Mouse (Mus musculus) left cerebral cortex, adult 8-10 months (tissue): ENCODE measurements around the gene Spesp1. TPM values are rescaled to one million over a fixed set of nuclear protein-coding genes. Genes with fewer than 3 reads are reported as not detected.
A peak's percentile ranks its signal among the peaks of the same experiment; 100 is the strongest.

Experiments
- DNase-seq, 2 experiments: peaks; one replicate each; pipeline ENCODE4 v3.0.0; 2022; ENCODE audit warnings: low spot score in 2 of 2
- total RNA-seq, 4 experiments: library from RNA; stranded (reverse); gene quantifications; 2 replicates each; pipeline ENCODE4 v1.2.4; 2022

Spesp1 gene
- total RNA-seq, result under 1 TPM in 1 of 4 experiments, not detected in 3; 0.18 TPM

DNA sequence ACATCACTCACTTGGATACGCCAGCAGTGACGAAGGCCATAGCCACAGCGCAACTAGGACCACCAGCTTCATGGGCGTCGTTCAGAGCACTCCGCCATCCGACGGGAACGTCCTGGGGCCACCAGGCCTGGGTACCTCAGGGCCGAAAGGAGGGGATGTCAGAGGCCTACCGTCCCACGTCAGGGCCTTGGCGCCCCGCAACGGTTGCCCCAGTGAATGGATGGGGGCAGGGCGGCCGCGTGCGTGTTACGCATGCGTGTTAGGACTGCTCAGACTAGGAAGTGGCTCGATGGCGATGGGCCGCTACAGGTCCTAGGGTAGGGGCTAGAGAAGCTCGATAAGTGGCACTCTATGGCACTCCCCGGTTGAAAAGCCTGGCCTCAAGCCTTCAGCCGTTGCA lies at the start of gene Spesp1:
Gene Spesp1 (minus strand): TSS at position 218 of the 400 bp plus-strand sequence.
- no peak for DNase-seq

DNA sequence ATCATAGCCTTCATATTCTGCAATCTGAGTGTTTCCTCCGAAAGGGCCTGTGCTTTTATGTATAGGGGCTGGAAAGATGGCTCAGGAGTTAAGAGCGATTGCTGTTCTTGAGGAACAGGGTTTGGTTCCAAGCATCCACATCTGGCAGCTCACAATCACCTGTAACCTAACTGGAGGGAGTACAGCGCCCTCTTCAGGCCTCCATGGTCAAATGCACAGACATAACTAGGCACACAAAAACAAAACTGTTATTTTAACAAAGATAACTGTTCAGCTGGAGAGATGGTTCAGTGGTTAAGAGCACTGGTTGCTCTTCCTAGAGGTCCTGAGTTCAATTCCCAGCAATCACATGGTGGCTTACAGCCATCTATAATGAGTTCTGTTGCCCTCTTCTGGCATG lies 44.0 kb upstream of the Spesp1 start:
- DNase-seq, result no peak

DNA sequence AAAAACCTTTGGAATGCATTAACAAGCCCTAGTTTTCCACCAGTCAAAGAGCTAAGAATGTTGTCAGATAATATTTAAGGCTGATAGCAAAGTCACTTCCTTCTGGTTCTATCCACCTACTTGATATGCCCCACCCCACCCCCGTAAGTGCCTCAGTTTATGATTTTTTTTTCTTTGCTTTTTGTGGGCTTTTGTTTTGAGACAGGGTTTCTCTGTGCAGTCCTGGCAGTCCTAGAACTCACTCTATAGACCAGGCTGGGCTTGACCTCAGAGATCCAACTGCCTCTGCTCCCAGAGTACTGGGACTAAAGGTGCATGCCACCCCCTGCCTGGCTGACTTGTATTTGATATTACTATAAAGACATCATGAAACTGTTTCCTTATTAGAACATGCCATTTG lies 41.8 kb upstream of the Spesp1 start:
- no peak for DNase-seq

DNA sequence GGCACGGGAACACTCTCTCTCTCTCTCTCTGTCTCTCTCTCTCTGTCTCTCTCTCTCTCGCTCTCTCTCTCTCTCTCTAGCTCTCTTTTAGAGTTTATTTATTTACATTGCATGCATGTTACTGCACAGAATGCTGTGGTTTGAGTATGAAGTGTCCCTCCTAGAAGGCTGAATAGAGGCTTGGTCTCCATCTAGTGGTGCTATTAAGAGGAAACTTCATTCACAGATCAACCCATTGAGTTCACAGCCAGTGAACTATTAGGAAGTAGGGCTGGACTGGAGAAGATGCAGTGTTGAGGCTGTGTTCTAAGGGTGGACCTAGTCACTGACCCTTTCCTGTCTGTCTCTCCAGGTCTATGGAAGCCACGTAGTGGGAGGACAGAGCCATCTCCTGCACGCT lies 36.7 kb upstream of the Spesp1 start:
- no peak for DNase-seq

GRCm38 (mm10) chr9:62315556-62315955 lies 33.5 kb upstream of the Spesp1 start:
- peak in 1 of 2 experiments; percentile 19 for DNase-seq

DNA sequence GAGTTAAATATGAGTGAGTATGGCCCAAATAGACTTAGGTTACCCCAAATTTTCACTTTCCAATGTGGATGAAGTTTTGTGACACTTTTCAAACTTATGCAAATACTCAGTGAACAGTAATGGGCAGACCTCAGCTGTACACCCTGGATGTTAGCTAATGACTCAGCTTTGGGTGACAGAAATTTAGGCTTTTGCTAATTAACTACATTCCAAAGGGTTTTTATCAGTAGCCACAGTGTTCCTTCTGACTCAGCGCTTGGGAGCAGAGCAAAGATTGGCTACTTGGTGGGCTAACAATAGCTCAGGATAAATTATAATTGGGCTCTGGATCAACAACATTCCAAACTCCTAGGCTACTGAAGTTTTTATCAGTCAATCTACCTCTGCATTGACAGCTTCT lies 14.9 kb upstream of the Spesp1 start:
- no peak for DNase-seq

GRCm38 (mm10) chr9:62295006-62295698 lies 13.1 kb upstream of the Spesp1 start:
- DNase-seq, result peak; percentile 57 to 62

DNA sequence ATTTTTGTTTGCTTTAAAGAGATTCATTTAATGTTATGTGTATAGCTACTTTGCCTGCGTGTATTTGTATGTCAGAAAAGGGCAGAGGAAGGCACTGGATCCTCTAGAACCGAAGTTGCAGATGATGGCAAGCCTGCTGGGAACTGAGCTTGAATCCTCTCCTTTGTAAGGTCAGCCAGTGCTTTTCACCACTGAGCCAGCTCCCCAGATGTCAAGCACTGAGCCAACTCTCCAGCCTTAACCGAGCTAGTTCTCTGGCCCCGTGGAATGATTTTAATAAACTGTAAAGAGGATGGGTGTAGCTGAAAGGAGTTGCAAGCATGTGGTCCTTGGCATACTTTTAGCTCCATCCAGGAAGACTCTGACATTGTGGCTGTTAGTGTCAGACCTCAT lies 5.6 kb upstream of the Spesp1 start:
- no peak for DNase-seq

- DNase-seq, result no peak
These were observed 5.1 kb upstream of the Spesp1 start for GRCm38 (mm10) chr9:62286967-62287632.

- DNase-seq, result peak in 1 of 2 experiments; percentile 93
These were observed 2.3 kb upstream of the Spesp1 start for GRCm38 (mm10) chr9:62284266-62284665.

- peak in 1 of 2 experiments; percentile 47 for DNase-seq
These were observed 5.1 kb downstream of the Spesp1 start for GRCm38 (mm10) chr9:62276899-62277298.

DNA sequence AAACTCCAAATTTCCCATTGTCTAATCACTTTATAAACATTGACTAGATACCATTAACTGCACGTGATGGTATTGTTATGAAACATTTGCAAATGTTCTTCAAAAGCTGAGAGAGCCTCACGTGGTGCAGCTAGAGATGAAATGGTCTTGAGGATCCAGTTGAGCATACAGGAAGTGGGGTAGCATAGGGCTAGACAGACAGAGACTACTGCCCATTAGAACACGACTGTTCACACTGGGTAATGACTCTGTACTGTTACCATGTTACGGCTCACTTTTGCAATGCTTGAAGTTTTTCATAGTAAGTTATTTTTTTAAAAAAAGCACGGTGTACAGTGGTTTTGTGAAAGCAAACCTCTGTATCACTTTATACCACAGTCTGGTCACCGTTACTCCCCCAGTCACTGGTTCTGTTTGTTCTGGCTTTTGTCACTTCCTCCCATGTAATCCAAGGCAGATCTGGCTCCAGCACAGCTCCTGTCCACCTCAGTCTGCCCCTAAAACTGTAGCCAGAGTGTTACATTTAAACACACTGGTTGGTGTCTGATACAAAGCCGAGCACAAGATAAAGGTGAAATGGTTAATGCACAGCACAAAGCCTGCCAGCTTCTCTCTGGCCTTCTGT lies 11.1 kb downstream of the Spesp1 start:
- no peak for DNase-seq

DNA sequence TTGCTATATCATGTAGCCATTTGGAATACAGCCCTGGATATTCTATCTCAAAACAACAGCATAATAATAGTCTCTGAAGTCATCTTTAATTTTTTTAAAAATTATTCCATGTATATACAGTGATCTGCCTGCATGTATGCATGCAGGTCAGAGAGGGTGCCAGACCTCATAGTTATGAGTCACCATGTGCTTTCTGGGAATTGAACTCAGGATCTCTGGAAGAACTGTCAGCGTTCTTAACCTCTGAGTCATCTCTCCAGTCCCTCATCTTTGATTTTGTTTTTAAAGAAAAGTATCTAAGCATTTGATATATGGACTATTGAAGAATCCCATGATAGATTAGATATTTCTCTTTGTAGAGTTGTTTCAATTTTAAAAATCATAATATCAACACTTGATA lies 12.8 kb downstream of the Spesp1 start:
- DNase-seq, result no peak

GRCm38 (mm10) chr9:62265278-62265677 lies 16.7 kb downstream of the Spesp1 start:
- no peak for DNase-seq

- DNase-seq, result no peak
These were observed 18.4 kb downstream of the Spesp1 start for GRCm38 (mm10) chr9:62263652-62264051.

DNA sequence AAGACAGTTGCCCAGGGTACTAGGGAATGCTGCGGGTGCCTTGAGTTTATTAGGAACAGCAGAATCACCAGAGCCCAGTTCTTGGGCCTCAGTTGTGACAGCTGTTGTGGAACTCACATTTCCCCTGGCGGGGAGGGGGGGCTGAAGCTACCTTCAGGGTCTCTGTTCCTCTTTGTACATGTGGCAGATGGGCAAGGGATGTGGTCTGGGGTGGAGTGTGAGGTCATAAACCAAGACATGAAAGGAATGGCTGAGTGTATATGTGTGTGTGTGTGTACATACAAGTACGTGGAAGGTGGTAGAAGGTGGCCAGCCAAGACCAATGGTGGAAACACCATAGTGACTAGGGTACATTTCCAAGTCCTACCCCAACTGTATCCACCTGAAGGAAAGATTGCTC lies 20.6 kb downstream of the Spesp1 start:
- no peak for DNase-seq

- peak in 1 of 2 experiments; percentile 41 for DNase-seq
These were observed 21.0 kb downstream of the Spesp1 start for GRCm38 (mm10) chr9:62261006-62261405.

GRCm38 (mm10) chr9:62258005-62258404 lies 24.0 kb downstream of the Spesp1 start:
- peak in 1 of 2 experiments; percentile 30 for DNase-seq

DNA sequence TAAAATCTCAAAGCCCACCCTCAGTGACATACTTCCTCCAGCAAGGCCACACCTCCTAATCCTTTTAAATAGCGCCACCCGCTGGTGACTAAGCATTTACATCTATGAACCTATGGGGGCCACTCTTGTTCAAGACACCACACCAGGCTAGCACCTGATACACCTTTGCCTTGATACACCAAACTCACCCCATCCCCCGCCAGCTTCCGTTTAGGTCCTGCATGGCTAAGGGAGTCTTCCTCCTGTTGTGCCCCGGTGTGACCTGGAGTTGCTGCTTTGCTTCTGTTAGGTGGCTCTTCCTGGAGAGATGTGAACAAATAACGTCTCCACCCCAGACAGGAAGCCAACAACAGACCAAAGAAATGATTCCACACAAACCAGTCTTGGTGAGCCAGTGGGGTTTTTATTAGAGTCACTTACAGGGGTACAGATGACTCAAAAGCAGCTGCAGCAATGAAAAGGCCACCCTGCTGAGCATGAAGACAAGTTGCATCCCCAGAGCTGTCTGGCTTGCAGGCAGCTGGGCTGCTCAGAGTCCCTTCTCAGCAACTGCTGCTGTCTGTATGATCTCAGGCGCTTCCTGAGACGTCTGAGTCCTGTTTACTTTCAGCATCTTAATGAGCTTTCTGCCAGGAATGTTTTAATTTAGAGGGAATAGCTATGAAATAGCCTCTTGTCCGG lies 26.0 kb downstream of the Spesp1 start:
- DNase-seq, result no peak

DNA sequence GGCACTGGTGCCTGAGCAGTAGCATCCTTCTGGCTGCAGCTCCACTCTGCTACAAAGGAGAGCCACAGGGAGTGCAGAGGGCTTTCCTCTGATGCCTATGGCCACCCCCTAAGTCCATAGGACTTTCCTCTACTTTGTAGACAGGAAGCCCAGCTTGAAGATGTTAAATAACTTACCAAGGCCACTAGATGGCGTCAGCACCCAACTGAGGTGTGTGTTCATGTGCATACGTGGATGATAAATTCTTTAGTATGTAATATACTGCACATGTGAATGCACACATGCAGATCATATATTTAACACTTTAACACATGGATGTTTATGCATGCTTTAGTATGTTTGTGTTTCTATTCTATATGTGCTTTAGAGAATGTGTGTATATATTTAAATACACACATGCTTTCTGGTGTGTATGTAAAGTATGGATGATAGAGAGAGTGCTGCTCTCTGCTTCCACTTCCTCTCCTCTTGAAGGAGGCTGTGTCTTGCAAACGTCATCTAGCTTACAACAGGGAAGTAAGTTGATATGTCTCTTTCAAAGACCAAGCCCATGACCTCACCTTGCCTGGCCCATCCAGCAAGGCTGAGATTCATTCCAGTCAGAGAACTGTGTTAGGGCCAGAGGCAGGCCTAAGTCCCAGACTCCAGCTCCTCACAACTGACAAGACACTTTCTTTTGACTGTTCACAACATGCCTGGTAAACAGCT lies 28.1 kb downstream of the Spesp1 start:
- DNase-seq, result no peak

GRCm38 (mm10) chr9:62250296-62250695 lies 31.7 kb downstream of the Spesp1 start:
- no peak for DNase-seq
